Mouse (Mus musculus) intestine, embryonic 14.5 days (tissue): ENCODE data around the gene Atp8b3. TPM values are rescaled to one million over a fixed set of nuclear protein-coding genes. Genes with fewer than 3 reads are reported as not detected.

ENCODE experiments used
- ATAC-seq: fragments of 200-750 bp; cut with Nextera tagmentation; replicated peaks from 2 replicates; pipeline ENCODE4 v1.8.0; 2017; ENCODE audit warnings: low read depth, moderate number of reproducible peaks, moderate TSS enrichment, moderate library complexity; ENCODE audit not compliant: low FRiP score, low TSS enrichment
- DNase-seq: peaks from one replicate; pipeline ENCODE4 v3.0.0-alpha.2; 2018; ENCODE audit warnings: low spot score
- H3K27ac ChIP-seq: fragments of 300-500 bp; sonication (generic); 2 replicates; pipeline ENCODE4 v1.5.1; 2014; ENCODE audit warnings: low read depth, mild to moderate bottlenecking, control low read depth
- H3K27me3 ChIP-seq: fragments of 300-500 bp; sonication (generic); replicated peaks from 2 replicates; pipeline ENCODE4 v1.6.1; 2014; ENCODE audit warnings: low read length, control low read depth; ENCODE audit not compliant: control insufficient read depth, insufficient read depth
- H3K36me3 ChIP-seq: fragments of 300-500 bp; sonication (generic); 2 replicates; pipeline ENCODE4 v1.6.1; 2014; ENCODE audit warnings: low read length, control low read depth; ENCODE audit not compliant: control insufficient read depth, insufficient read depth
- H3K4me1 ChIP-seq: fragments of 300-500 bp; sonication (generic); replicated peaks from 2 replicates; pipeline ENCODE4 v1.6.1; 2014; ENCODE audit warnings: low read length, control low read depth, mixed read lengths; ENCODE audit not compliant: control insufficient read depth, insufficient read depth
- H3K4me2 ChIP-seq: fragments of 300-500 bp; sonication (generic); 2 replicates; pipeline ENCODE4 v1.6.1; 2014; ENCODE audit warnings: low read length
- H3K4me3 ChIP-seq: fragments of 300-500 bp; sonication (generic); 2 replicates; pipeline ENCODE4 v1.5.1; 2014; ENCODE audit warnings: low read depth, low read length, control low read depth, mixed read lengths
- H3K9ac ChIP-seq: fragments of 300-500 bp; sonication (generic); 2 replicates; pipeline ENCODE4 v1.6.1; 2014; ENCODE audit warnings: mild to moderate bottlenecking, low read length
- H3K9me3 ChIP-seq: fragments of 300-500 bp; sonication (generic); 2 replicates; pipeline ENCODE4 v1.6.1; 2016; ENCODE audit warnings: low read length, control low read depth; ENCODE audit not compliant: control insufficient read depth
- WGBS: fragments of 180-500 bp; shearing (Covaris S2); extraction: QIAGEN DNeasy Blood & Tissue Kit; methylation state at CpG from one replicate; pipeline ENCODE4 v1.1.7; 2014; 5-methylcytosine and 5-hydroxymethylcytosine counted together
- polyA plus RNA-seq: library from polyadenylated mRNA; unstranded; fragments of >200 nt; fragmentation: Nextera tagmentation; extraction: Ambion mirVana; gene quantifications from 2 replicates; pipeline ENCODE4 v1.2.1, GENCODE M21; 2014

Gene Atp8b3
- polyA plus RNA-seq, 1 experiment from 2014 or later = 0.18 TPM

GRCm38 (mm10) chr10:80502291-80502690 lies 36.6 kb downstream of the Atp8b3 start:
- WGBS = under 1% methylated on average over 7 of the region's 7 CpGs
- no peak overlapping the region for H3K27ac ChIP-seq

GRCm38 (mm10) chr10:80496421-80496820 lies 42.5 kb downstream of the Atp8b3 start:
- Histone ChIP-seq H3K4me1 (peaks cover 7% of the 10 kb centered on the region; the same call in 1 of the 2 replicates), H3K9ac (no peak overlapping the region), H3K9me3 (no peaks in the 10 kb centered on the region), H3K4me2 (no peak overlapping the region), H3K27me3 (peaks cover 99% of the 10 kb centered on the region), H3K36me3 (no peaks in the 10 kb centered on the region), H3K4me3 (no peak overlapping the region), H3K27ac (no peak overlapping the region)
- DNase-seq = no peak
- under 1% methylated on average over 20 of the region's 20 CpGs for WGBS
- ATAC-seq = no peak

More at GRCm38 (mm10) chr10:80502291-80502690, 36.6 kb downstream of the Atp8b3 start:
- no peak overlapping the region for H3K4me2 ChIP-seq
- H3K4me1 ChIP-seq = no peaks in the 10 kb centered on the region
- peaks cover 90% of the 10 kb centered on the region for H3K27me3 ChIP-seq
- DNase-seq = no peak
- no peaks in the 10 kb centered on the region for H3K9me3 ChIP-seq
- H3K36me3 ChIP-seq = no peaks in the 10 kb centered on the region
- H3K4me3 ChIP-seq = no peak overlapping the region
- H3K9ac ChIP-seq = no peak overlapping the region
- no peak for ATAC-seq

- H3K4me3 ChIP-seq = peak overlapping the region; percentile 42; the same call in 1 of the 2 replicates
- H3K36me3 ChIP-seq = no peaks in the 10 kb centered on the region
- DNase-seq (no peak), ATAC-seq (no peak)
- H3K4me1 ChIP-seq = peaks cover 7% of the 10 kb centered on the region; the same call in 1 of the 2 replicates
- WGBS = under 1% methylated on average over 27 of the region's 35 CpGs
- H3K27me3 ChIP-seq = peaks cover 99% of the 10 kb centered on the region
- no peak overlapping the region for H3K27ac ChIP-seq
- H3K9ac ChIP-seq = no peak overlapping the region
- no peaks in the 10 kb centered on the region for H3K9me3 ChIP-seq
- peak overlapping the region; percentile 69 for H3K4me2 ChIP-seq
Measured at GRCm38 (mm10) chr10:80495901-80496300, 43.0 kb downstream of the Atp8b3 start.

- Histone ChIP-seq H3K27ac (no peak within 1 kb of the TSS), H3K4me1 (peaks cover 7% of the 10 kb centered on the region; the same call in 1 of the 2 replicates), H3K9me3 (no peaks in the 10 kb centered on the region), H3K4me3 (peak within 1 kb of the TSS; percentile 42), H3K9ac (peak within 1 kb of the TSS; percentile 16; the same call in 1 of the 2 replicates), H3K27me3 (peaks cover 99% of the 10 kb centered on the region), H3K36me3 (no peaks in the 10 kb centered on the region), H3K4me2 (peak within 1 kb of the TSS; percentile 69)
- DNase-seq (no peak), ATAC-seq (0 out of 2 replicates have a peak, but pooled peaks have one; percentile 29)
- under 1% methylated on average over 42 of the region's 42 CpGs for WGBS
Measured at GRCm38 (mm10) chr10:80494732-80495131, 44.2 kb downstream of the Atp8b3 start, which contains the start of gene Onecut3. Onecut3 (plus strand) TSS chr10:80494835.

- Histone ChIP-seq H3K4me3 (no peak overlapping the region), H3K4me1 (peaks cover 5% of the 10 kb centered on the region; the same call in 1 of the 2 replicates), H3K9ac (no peak overlapping the region), H3K27ac (no peak overlapping the region), H3K27me3 (peaks cover 92% of the 10 kb centered on the region), H3K4me2 (no peak overlapping the region), H3K9me3 (no peaks in the 10 kb centered on the region), H3K36me3 (no peaks in the 10 kb centered on the region)
- 1% methylated on average over 22 of the region's 22 CpGs for WGBS
- ATAC-seq = no peak
- no peak for DNase-seq
Measured at GRCm38 (mm10) chr10:80490051-80490450, 48.9 kb downstream of the Atp8b3 start.

GRCm38 (mm10) chr10:80486862-80487379 lies 52.0 kb downstream of the Atp8b3 start:
- no peak for ATAC-seq
- no peak for DNase-seq
- no peaks in the 10 kb centered on the region for H3K4me1 ChIP-seq
- WGBS = 74% methylated on average over 7 of the region's 7 CpGs
- H3K27ac ChIP-seq = no peak overlapping the region
- no peaks in the 10 kb centered on the region for H3K36me3 ChIP-seq
- H3K9ac ChIP-seq = no peak overlapping the region
- H3K4me2 ChIP-seq = no peak overlapping the region
- H3K4me3 ChIP-seq = no peak overlapping the region
- no peaks in the 10 kb centered on the region for H3K9me3 ChIP-seq
- peaks cover 88% of the 10 kb centered on the region for H3K27me3 ChIP-seq

GRCm38 (mm10) chr10:80481002-80481401 lies 57.9 kb downstream of the Atp8b3 start:
- Histone ChIP-seq H3K9ac (no peak overlapping the region), H3K4me2 (no peak overlapping the region), H3K36me3 (no peaks in the 10 kb centered on the region), H3K27ac (no peak overlapping the region), H3K4me1 (no peaks in the 10 kb centered on the region), H3K9me3 (no peaks in the 10 kb centered on the region), H3K27me3 (peaks cover 46% of the 10 kb centered on the region), H3K4me3 (no peak overlapping the region)
- ATAC-seq (no peak), DNase-seq (no peak)
- WGBS = 21% methylated on average over 5 of the region's 5 CpGs

GRCm38 (mm10) chr10:80478531-80478930 lies 60.4 kb downstream of the Atp8b3 start:
- Histone ChIP-seq H3K27ac (no peak overlapping the region), H3K36me3 (no peaks in the 10 kb centered on the region), H3K27me3 (peaks cover 22% of the 10 kb centered on the region), H3K4me1 (no peaks in the 10 kb centered on the region), H3K4me3 (no peak overlapping the region), H3K9me3 (no peaks in the 10 kb centered on the region), H3K9ac (no peak overlapping the region), H3K4me2 (no peak overlapping the region)
- ATAC-seq (no peak), DNase-seq (no peak)
- WGBS = 75% methylated on average over 5 of the region's 5 CpGs
